Mouse (Mus musculus) kidney, postnatal 0 days (tissue): Measurements from ENCODE around the gene Tspan4. TPM values are rescaled to one million over a fixed set of nuclear protein-coding genes. Genes with fewer than 3 reads are reported as not detected.

Source experiments
- ATAC-seq: fragments of 200-750 bp; cut with Nextera tagmentation; replicated peaks from 2 replicates; pipeline ENCODE4 v1.8.0; 2017; ENCODE audit warnings: low read depth, moderate number of reproducible peaks, moderate TSS enrichment, moderate library complexity; ENCODE audit not compliant: low FRiP score
- DNase-seq: peaks from one replicate; pipeline ENCODE4 v3.0.0-alpha.2; 2016; ENCODE audit warnings: low spot score
- H3K27ac ChIP-seq: fragments of 300-500 bp; sonication (generic); 2 replicates; pipeline ENCODE4 v1.5.1; 2014; ENCODE audit warnings: mild to moderate bottlenecking
- H3K27me3 ChIP-seq: fragments of 300-500 bp; sonication (generic); 2 replicates; pipeline ENCODE4 v1.6.1; 2014; ENCODE audit warnings: low read length, mixed read lengths; ENCODE audit not compliant: insufficient read depth
- H3K36me3 ChIP-seq: fragments of 300-500 bp; sonication (generic); 2 replicates; pipeline ENCODE4 v1.6.1; 2014; ENCODE audit warnings: low read length, mixed read lengths; ENCODE audit not compliant: insufficient read depth
- H3K4me1 ChIP-seq: fragments of 300-500 bp; sonication (generic); replicated peaks from 2 replicates; pipeline ENCODE4 v1.6.1; 2014; ENCODE audit warnings: antibody characterized with exemption, low read length, mixed read lengths; ENCODE audit not compliant: insufficient read depth
- H3K4me2 ChIP-seq: fragments of 300-500 bp; sonication (generic); 2 replicates; pipeline ENCODE4 v1.6.1; 2014; ENCODE audit warnings: mild to moderate bottlenecking, low read length, moderate library complexity, mixed read lengths
- H3K4me3 ChIP-seq: fragments of 300-500 bp; sonication (generic); replicated peaks from 2 replicates; pipeline ENCODE4 v1.5.1; 2014; ENCODE audit warnings: low read depth, low read length
- H3K9ac ChIP-seq: fragments of 300-500 bp; sonication (generic); 2 replicates; pipeline ENCODE4 v1.6.1; 2014; ENCODE audit warnings: low read depth, low read length
- H3K9me3 ChIP-seq: fragments of 300-500 bp; sonication (generic); replicated peaks from 2 replicates; pipeline ENCODE4 v1.6.1; 2016; ENCODE audit warnings: low read length, inconsistent platforms, mixed read lengths
- CTCF ChIP-seq: IDR thresholded peaks from 2 replicates; pipeline ENCODE4 v1.5.1; 2016; ENCODE audit warnings: antibody characterized with exemption, low read depth, mild to moderate bottlenecking, moderate library complexity
- WGBS: fragments of 180-500 bp; shearing (Covaris S2); extraction: QIAGEN DNeasy Blood & Tissue Kit; methylation state at CpG from one replicate; pipeline ENCODE4 v1.1.7; 2014; 5-methylcytosine and 5-hydroxymethylcytosine counted together
- polyA plus RNA-seq: library from polyadenylated mRNA; unstranded; fragments of >200 nt; fragmentation: Nextera tagmentation; extraction: Ambion mirVana; gene quantifications from 2 replicates; pipeline ENCODE4 v1.2.1, GENCODE M21; 2015

The Tspan4 gene
- polyA plus RNA-seq, 1 experiment from 2014 or later, result 115 TPM

DNA sequence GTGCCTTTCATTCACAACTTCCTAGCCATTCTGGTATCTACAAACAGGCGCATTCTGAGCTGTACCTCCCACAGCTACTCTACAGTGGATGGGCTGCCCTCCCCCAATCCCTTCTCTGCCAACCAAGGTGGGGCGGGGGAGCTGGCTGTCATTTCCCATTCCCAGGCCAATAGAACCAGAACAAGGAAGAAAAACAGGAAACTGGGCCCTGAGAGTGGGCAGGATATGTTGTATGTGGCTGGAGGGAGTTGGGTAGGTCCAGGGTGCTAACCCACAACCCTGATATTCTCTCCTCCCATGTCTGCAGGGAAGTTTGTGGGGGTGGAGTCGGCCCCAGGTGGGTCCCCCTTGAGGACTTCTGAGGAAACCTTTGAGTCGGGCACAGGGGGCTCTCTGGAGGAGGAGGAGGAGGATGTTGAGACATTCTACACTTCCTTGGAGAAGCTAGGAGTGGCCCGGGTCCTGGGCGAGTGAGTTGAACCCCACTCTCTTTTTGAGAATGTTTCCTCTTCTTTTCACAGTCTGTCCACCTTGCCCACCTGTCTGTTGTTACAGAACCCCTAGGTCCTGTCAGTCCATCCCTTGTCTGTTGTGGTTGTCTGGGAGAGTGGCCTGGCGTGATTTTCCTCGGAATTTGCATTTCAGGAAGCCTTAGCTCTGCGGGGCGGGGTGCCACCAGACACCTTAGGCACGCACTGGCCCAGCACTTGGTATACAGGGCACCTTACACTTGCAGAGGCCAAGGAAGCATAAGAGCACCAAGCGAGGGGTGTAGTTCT, 11.0 kb upstream of the Tspan4 start:
- Histone ChIP-seq H3K9ac (peak overlapping the region; percentile 32; the same call in 1 of the 2 replicates), H3K36me3 (peaks cover 2% of the 10 kb centered on the region; the same call in 1 of the 2 replicates), H3K4me2 (peak overlapping the region; percentile 50), H3K27ac (peak overlapping the region; percentile 26; the same call in 1 of the 2 replicates), H3K9me3 (no peaks in the 10 kb centered on the region), H3K27me3 (no peaks in the 10 kb centered on the region), H3K4me3 (peak overlapping the region; percentile 12; the same call in 1 of the 2 replicates), H3K4me1 (peaks cover 48% of the 10 kb centered on the region)
- DNase-seq, result peak; percentile 66
- no peak for ATAC-seq
- TF ChIP-seq CTCF, result no peak
- WGBS, result 36% methylated on average over 12 of the region's 12 CpGs

DNA sequence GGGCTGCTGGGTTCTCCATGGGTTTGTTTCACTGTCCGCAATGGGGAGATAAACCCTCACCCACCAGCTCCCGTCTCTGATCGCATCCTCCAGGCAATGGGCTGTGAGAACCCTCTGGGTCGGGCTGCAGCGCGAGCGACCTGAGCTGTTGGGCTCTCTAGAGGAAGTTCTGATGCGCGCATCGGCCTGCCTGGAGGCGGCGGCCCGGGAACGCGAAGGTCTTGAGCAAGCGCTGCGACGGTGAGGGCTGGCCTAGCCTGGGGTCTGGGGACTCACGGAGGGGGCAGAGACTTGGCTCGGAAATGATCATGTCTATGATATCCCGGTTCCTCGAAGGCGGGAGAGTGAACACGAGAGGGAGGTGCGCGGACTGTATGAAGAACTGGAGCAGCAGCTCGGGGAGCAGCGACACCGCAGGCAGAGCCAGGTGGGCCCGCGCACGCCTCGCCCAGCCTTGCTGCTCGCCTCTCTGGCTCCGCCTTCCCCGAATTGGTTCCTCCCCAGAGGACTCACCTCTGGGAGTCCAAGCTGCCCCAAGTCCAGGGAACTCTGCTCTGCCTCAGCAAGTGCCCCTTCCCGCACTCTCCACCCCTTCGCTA, 10.3 kb upstream of the Tspan4 start:
- peak overlapping the region; percentile 12; the same call in 1 of the 2 replicates for H3K4me3 ChIP-seq
- peak overlapping the region; percentile 32; the same call in 1 of the 2 replicates for H3K9ac ChIP-seq
- H3K36me3 ChIP-seq, result peaks cover 2% of the 10 kb centered on the region; the same call in 1 of the 2 replicates
- no peaks in the 10 kb centered on the region for H3K9me3 ChIP-seq
- no peak for DNase-seq
- TF ChIP-seq CTCF, result peak; percentile 11; the same call in 1 of the 2 replicates
- H3K27me3 ChIP-seq, result no peaks in the 10 kb centered on the region
- peaks cover 55% of the 10 kb centered on the region for H3K4me1 ChIP-seq
- H3K4me2 ChIP-seq, result peak overlapping the region; percentile 50
- peak overlapping the region; percentile 26; the same call in 1 of the 2 replicates for H3K27ac ChIP-seq
- WGBS, result 13% methylated on average over 36 of the region's 38 CpGs
- no peak for ATAC-seq

DNA sequence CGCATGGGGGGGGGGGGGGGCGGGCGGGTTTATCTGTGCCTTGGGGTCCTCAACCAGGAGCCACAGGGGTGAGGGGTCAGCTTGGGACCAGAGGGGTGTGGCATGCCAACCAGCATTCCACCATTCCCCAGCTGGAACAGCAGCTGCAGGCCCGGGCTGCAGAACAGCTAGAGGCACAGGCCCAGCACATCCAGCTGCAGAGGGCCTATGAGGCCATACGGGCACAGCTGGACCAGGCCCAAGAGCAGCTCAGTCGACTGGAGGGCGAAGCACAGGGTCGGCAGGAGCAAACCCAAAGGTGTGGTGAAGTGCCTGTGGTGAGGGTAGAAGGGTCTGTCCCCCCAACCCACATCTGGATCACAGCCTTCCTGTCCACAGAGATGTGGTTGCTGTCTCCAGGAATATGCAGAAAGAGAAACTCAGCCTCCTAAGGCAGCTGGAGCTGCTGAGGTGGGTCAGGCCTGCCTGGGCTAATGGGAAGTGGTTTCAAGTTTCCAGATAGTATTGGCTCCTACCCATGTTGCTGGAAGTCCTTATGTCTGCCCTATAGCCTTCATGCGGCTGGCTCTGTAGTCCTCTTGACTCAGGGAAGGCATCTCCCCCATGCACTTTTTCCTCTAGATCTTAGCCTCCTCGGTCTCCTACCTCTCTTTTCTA, 9.5 kb upstream of the Tspan4 start:
- Histone ChIP-seq H3K4me1 (peaks cover 63% of the 10 kb centered on the region), H3K27ac (no peak overlapping the region), H3K9ac (no peak overlapping the region), H3K4me3 (0 out of 2 replicates have a peak overlapping the region, but pooled peaks have one; percentile 12), H3K36me3 (peaks cover 10% of the 10 kb centered on the region), H3K9me3 (no peaks in the 10 kb centered on the region), H3K4me2 (peak overlapping the region; percentile 50; the same call in 1 of the 2 replicates), H3K27me3 (no peaks in the 10 kb centered on the region)
- ATAC-seq (no peak), DNase-seq (no peak)
- WGBS, result 52% methylated on average over 8 of the region's 10 CpGs
- TF ChIP-seq CTCF, result no peak

DNA sequence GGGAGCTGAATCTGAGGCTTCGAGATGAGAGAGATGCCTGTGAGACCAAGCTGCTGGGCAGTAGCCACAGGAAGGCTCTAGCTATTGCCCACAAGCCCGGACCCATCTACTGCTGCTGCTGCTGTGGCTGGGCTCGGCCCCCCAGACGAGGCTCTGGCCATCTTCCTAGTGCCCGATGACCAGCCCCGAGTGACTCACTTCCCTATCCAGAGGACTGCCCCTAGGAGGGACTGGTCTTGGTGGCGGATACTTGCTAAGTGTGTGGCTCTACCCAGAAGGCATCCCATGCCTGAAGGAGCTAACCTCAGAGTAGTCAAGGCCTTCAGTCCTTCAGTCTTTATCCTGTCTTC, 9.0 kb upstream of the Tspan4 start:
- 67% methylated on average over 7 of the region's 7 CpGs for WGBS
- H3K27me3 ChIP-seq, result no peaks in the 10 kb centered on the region
- H3K9ac ChIP-seq, result no peak overlapping the region
- DNase-seq (no peak), ATAC-seq (no peak)
- H3K4me3 ChIP-seq, result no peak overlapping the region
- no peak overlapping the region for H3K27ac ChIP-seq
- TF ChIP-seq CTCF, result no peak
- H3K4me2 ChIP-seq, result no peak overlapping the region
- H3K9me3 ChIP-seq, result no peaks in the 10 kb centered on the region
- H3K4me1 ChIP-seq, result peaks cover 64% of the 10 kb centered on the region
- peaks cover 15% of the 10 kb centered on the region for H3K36me3 ChIP-seq

DNA sequence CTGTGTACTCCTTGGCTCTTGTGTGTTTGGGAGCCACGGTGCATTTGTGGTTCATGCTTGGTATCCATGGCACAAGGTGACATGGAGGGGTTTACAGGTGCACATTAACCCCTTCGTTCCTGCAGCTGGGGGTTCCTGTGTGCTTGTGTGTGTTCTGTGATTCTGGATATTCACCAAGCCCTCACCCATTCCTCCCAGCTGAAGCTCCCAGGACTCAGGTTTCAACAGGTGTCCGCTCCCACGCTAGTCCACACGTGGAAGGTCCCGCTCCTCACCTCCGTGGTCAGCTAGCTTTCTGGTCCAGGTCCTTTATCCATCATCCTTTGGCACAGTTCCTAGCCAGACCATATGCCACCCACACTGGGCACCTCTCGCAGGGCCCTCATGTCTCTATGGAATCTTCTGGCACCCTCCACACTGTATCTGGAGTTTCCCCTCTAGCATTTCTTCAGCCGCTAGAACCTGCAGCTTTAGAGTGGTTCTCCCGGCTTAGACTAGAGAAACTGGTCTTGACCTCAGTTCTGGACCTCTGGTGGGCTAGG, 8.4 kb upstream of the Tspan4 start:
- no peaks in the 10 kb centered on the region for H3K9me3 ChIP-seq
- H3K27ac ChIP-seq, result peak overlapping the region; percentile 96
- H3K36me3 ChIP-seq, result peaks cover 20% of the 10 kb centered on the region
- H3K4me1 ChIP-seq, result peaks cover 63% of the 10 kb centered on the region
- WGBS, result 48% methylated on average over 10 of the region's 10 CpGs
- peak overlapping the region; percentile 80 for H3K9ac ChIP-seq
- no peaks in the 10 kb centered on the region for H3K27me3 ChIP-seq
- DNase-seq, result no peak
- ATAC-seq, result peak; percentile 0; the same call in 1 of the 2 replicates
- peak overlapping the region; percentile 66 for H3K4me3 ChIP-seq
- no peak for TF ChIP-seq CTCF
- H3K4me2 ChIP-seq, result peak overlapping the region; percentile 85
